Mouse (Mus musculus): ENCODE data around the gene Mmd. TPM values are rescaled to one million over a fixed set of nuclear protein-coding genes. Genes with fewer than 3 reads are reported as not detected.

The Mmd gene
- polyA plus RNA-seq, 2 experiments = 5.0 TPM

DNA sequence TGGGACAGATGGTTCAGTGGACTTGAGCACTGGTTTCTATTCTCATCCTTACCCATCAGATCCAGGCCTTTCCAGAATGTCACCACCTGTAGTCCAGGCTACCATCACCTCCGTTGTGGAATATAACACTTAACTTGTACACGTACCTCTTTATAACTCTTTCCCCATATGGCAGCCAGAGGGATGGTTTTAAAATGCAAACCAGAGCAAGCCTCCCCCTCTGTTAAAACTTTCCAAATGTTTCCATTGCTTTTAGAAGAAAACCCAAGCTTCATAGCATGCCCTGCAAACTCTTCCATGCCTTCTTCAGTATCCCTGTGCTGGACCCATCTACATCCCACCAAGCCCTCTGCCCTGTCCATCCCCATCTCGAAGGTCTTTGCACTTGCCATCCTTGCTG, 75.3 kb downstream of the Mmd start:
- H3K4me2 ChIP-seq (ENCODE audit: low read depth) = no peak overlapping the region
- ATAC-seq (ENCODE audit: insufficient read depth) (no peak), DNase-seq (ENCODE audit: low read depth in 3 of 3, low spot score in 3 of 3) (no peak)
- 67% methylated on average over 3 of the region's 3 CpGs for WGBS (ENCODE audit: insufficient replicate concordance)
- no peaks in the 10 kb centered on the region for H3K9me3 ChIP-seq (ENCODE audit: control insufficient read depth, low read length)
- no peak overlapping the region for H3K4me3 ChIP-seq (ENCODE audit: insufficient read depth in 1 of 2, low read depth in 2 of 2, low read length in 2 of 2)
- no peaks in the 10 kb centered on the region for H3K4me1 ChIP-seq (replicated peaks; ENCODE audit: control insufficient read depth in 2 of 2, insufficient read depth in 2 of 2, low read length in 1 of 2)
- H3K9ac ChIP-seq (replicated peaks) = no peak overlapping the region
- H3K27me3 ChIP-seq (ENCODE audit: control insufficient read depth, insufficient read depth, low read length) = no peaks in the 10 kb centered on the region
- no peak overlapping the region for H3K27ac ChIP-seq
- TF ChIP-seq EP300 (IDR thresholded peaks at IDR 0.05; ENCODE audit: low read depth) (no peak), CTCF (IDR thresholded peaks at IDR 0.05; ENCODE audit: low read depth) (no peak)
- H3K36me3 ChIP-seq (replicated peaks; ENCODE audit: control insufficient read depth, insufficient read depth, low read depth) = no peaks in the 10 kb centered on the region

DNA sequence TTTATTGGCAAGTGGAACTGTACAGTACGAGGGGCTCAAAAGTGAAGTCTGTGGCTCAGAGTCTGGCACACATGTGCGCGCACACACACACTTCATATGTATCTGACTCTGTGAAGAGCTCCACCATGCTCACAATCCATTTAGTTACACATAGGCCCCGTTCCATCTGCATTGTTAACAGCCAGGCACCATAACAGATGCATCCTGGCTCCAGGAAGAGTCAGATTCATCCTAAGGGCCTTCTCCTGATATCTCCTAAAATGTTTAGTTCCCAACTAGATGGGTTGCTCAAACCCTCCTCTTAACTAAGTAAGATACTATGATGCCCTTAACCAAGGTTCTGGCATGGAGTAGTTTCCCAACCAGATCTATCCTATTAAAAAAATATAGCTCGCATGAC, 76.9 kb downstream of the Mmd start:
- TF ChIP-seq CTCF (IDR thresholded peaks at IDR 0.05; ENCODE audit: low read depth) (no peak), EP300 (IDR thresholded peaks at IDR 0.05; ENCODE audit: low read depth) (no peak)
- Histone ChIP-seq H3K4me2 (ENCODE audit: low read depth) (no peak overlapping the region), H3K36me3 (replicated peaks; ENCODE audit: control insufficient read depth, insufficient read depth, low read depth) (no peaks in the 10 kb centered on the region), H3K4me1 (replicated peaks; ENCODE audit: control insufficient read depth in 2 of 2, insufficient read depth in 2 of 2, low read length in 1 of 2) (no peaks in the 10 kb centered on the region), H3K4me3 (ENCODE audit: insufficient read depth in 1 of 2, low read depth in 2 of 2, low read length in 2 of 2) (no peak overlapping the region), H3K27me3 (ENCODE audit: control insufficient read depth, insufficient read depth, low read length) (no peaks in the 10 kb centered on the region), H3K9ac (replicated peaks) (no peak overlapping the region), H3K27ac (no peak overlapping the region), H3K9me3 (ENCODE audit: control insufficient read depth, low read length) (no peaks in the 10 kb centered on the region)
- DNase-seq (ENCODE audit: low read depth in 3 of 3, low spot score in 3 of 3) = no peak
- no peak for ATAC-seq (ENCODE audit: insufficient read depth)
- WGBS (ENCODE audit: insufficient replicate concordance) = 66% methylated on average over 5 of the region's 5 CpGs

- H3K9me3 ChIP-seq (ENCODE audit: control insufficient read depth, low read length) = no peaks in the 10 kb centered on the region
- DNase-seq (ENCODE audit: low read depth in 3 of 3, low spot score in 3 of 3) (no peak), ATAC-seq (ENCODE audit: insufficient read depth) (no peak)
- no peak overlapping the region for H3K9ac ChIP-seq (replicated peaks)
- TF ChIP-seq CTCF (IDR thresholded peaks at IDR 0.05; ENCODE audit: low read depth) (no peak), EP300 (IDR thresholded peaks at IDR 0.05; ENCODE audit: low read depth) (no peak)
- no peak overlapping the region for H3K4me2 ChIP-seq (ENCODE audit: low read depth)
- WGBS (ENCODE audit: insufficient replicate concordance) = 29% methylated on average over 1 of the region's 1 CpGs
- H3K27me3 ChIP-seq (ENCODE audit: control insufficient read depth, insufficient read depth, low read length) = no peaks in the 10 kb centered on the region
- no peaks in the 10 kb centered on the region for H3K4me1 ChIP-seq (replicated peaks; ENCODE audit: control insufficient read depth in 2 of 2, insufficient read depth in 2 of 2, low read length in 1 of 2)
- no peaks in the 10 kb centered on the region for H3K36me3 ChIP-seq (replicated peaks; ENCODE audit: control insufficient read depth, insufficient read depth, low read depth)
- H3K4me3 ChIP-seq (ENCODE audit: insufficient read depth in 1 of 2, low read depth in 2 of 2, low read length in 2 of 2) = no peak overlapping the region
- no peak overlapping the region for H3K27ac ChIP-seq
These were observed 77.6 kb downstream of the Mmd start for GRCm38 (mm10) chr11:90326836-90327235.

Other genes starting within 250 kb of the Mmd start
- 3.6 and 5.1 TPM in 2 replicates for gene Pctp, start 246.6 kb upstream of the Mmd start, polyA plus RNA-seq (2012; rRNA removed)
- 4.3 TPM in 2 replicates for gene Pctp, start 246.6 kb upstream of the Mmd start, polyA plus RNA-seq (2014; fragmentation: Nextera tagmentation; extraction: Ambion mirVana)
- gene Tmem100, start 219.1 kb upstream of the Mmd start, polyA plus RNA-seq (2012; rRNA removed) = 0.13 TPM in 2 replicates
- 0.18 and 0.24 TPM in 2 replicates for gene Tmem100, start 219.1 kb upstream of the Mmd start, polyA plus RNA-seq (2014; fragmentation: Nextera tagmentation; extraction: Ambion mirVana)
- 0.49 and 0.95 TPM in 2 replicates for gene Gm45716, start 61.8 kb upstream of the Mmd start, polyA plus RNA-seq (2012; rRNA removed)
- 2.6 and 2.8 TPM in 2 replicates for gene Gm45716, start 61.8 kb upstream of the Mmd start, polyA plus RNA-seq (2014; fragmentation: Nextera tagmentation; extraction: Ambion mirVana)
- gene Hlf, start 141.4 kb downstream of the Mmd start, polyA plus RNA-seq (2012; rRNA removed) = 2.5 and 2.7 TPM in 2 replicates
- 3.7 TPM in 2 replicates for gene Hlf, start 141.4 kb downstream of the Mmd start, polyA plus RNA-seq (2014; fragmentation: Nextera tagmentation; extraction: Ambion mirVana)

All from liver, embryonic 14.5 days (tissue).